Mouse (Mus musculus) cortical plate, adult 2 months (tissue): Measurements from ENCODE around the gene Mcat.

Experiments
- CTCF ChIP-seq: fragments of 200-500 bp; IDR thresholded peaks from 2 replicates; pipeline ENCODE4 v1.5.1; 2011; ENCODE audit warnings: mild to moderate bottlenecking, control low read depth, low read length; ENCODE audit not compliant: insufficient read depth; ENCODE audit errors: extremely low read depth
- POLR2A ChIP-seq: fragments of 200-500 bp; IDR thresholded peaks from 2 replicates; pipeline ENCODE4 v1.6.1; 2011; ENCODE audit warnings: mild to moderate bottlenecking, low read length, control low read depth; ENCODE audit not compliant: insufficient read depth; ENCODE audit errors: extremely low read depth

- no peak for TF ChIP-seq POLR2A
- no peak for TF ChIP-seq CTCF
Measured at GRCm38 (mm10) chr15:83572132-83572531, 8.5 kb upstream of the Mcat start.
